Mouse (Mus musculus) small intestine, adult 2 months (tissue): ENCODE measurements around the gene Gpa33.

Experiments
- CTCF ChIP-seq: fragments of 200-500 bp; IDR thresholded peaks from 2 replicates; pipeline ENCODE4 v1.5.1; 2012; ENCODE audit warnings: low read depth, mild to moderate bottlenecking, control low read depth, inconsistent platforms, low read length, moderate library complexity, mixed read lengths; ENCODE audit not compliant: insufficient replicate concordance, insufficient read length; ENCODE audit errors: extremely low read depth
- POLR2A ChIP-seq: fragments of 200-500 bp; IDR thresholded peaks from 2 replicates; pipeline ENCODE4 v1.6.1; 2012; ENCODE audit warnings: low read depth, mild to moderate bottlenecking, control low read depth, inconsistent platforms, low read length, moderate library complexity

DNA sequence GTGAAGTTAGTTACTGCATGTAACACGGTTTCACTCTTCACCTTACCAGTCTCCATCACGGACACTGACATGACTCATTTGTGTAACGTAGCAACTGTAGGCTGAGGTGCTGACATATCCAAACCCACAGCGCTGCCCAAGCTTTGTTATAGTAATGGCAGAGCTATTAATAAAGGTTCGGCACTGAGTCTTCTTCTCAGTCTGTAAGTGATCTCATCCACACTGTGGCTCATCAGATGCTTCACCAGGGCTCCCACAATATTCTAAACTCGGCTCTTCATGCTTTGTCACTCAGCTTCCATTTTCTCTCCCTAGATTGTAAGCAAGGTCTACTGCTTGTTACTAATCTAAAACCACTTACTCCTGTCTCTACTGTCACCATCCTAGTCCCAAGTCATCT lies 79.3 kb downstream of the Gpa33 start:
- TF ChIP-seq POLR2A (no peak), CTCF (no peak)
